Mouse (Mus musculus): ENCODE data around the gene Cyp2j9. TPM values are rescaled to one million over a fixed set of nuclear protein-coding genes. Genes with fewer than 3 reads are reported as not detected.

Gene Cyp2j9
- polyA plus RNA-seq, 1 experiment, result 0.56 TPM

DNA sequence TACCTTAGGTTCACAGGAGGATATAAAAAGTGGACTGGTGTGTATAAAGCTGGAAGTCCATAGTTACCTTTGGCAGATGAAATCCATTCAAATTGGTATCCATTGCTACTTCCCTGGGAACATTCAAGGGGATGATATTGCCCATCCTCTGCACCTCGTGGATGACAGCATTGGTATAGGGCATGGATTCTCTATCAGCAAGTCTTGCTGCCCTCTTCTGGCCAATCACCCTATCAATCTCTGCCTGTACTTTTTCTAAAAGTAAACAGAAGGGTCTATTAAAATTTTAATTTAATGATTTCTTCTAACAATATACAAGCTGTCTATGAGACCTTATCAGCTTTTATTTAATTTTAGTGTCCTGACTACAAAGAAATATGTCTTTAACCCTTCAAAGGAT is 65.6 kb downstream of the Cyp2j9 start:
- H3K36me3 ChIP-seq (ENCODE audit: control insufficient read depth, insufficient read depth, low read length), result no peaks in the 10 kb centered on the region
- no peak for TF ChIP-seq POLR2A (IDR thresholded peaks at IDR 0.05; ENCODE audit: low read depth, low read length)
- TF ChIP-seq CTCF (IDR thresholded peaks at IDR 0.05; ENCODE audit: extremely low read depth, insufficient read depth, insufficient read length, insufficient replicate concordance), result no peak
- no peak for DNase-seq (ENCODE audit: low read depth in 1 of 2, low spot score in 2 of 2)
- no peaks in the 10 kb centered on the region for H3K4me1 ChIP-seq (ENCODE audit: control insufficient read depth, insufficient read depth, insufficient read length)
- WGBS, result 20% methylated on average over 1 of the region's 1 CpGs
- no peaks in the 10 kb centered on the region for H3K27me3 ChIP-seq (ENCODE audit: control insufficient read depth, insufficient read depth, low read length)
- H3K4me3 ChIP-seq (ENCODE audit: extremely low read depth, insufficient read depth, insufficient read length), result no peak overlapping the region
- no peak overlapping the region for H3K27ac ChIP-seq (ENCODE audit: insufficient read depth, low read length)

DNA sequence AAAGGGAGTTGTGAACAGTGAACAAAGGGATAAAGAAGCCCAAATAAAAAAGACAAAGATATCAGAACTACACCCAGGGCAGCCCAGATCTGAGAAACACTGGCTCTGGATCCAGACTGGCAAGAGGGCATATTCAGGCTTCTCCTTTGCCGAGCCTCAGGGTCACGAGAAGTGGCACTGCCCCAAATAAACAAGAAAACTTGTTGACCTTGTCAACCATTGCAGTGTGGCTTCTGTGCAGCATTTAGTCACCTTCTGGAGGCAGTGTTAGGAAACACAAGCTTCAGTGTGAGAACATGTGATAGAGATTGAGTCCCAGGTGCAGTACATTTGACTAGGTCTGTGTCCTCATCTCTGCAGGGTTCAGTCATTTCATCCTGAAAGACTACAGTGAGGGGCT is 69.1 kb downstream of the Cyp2j9 start:
- no peak for DNase-seq (ENCODE audit: low read depth in 1 of 2, low spot score in 2 of 2)
- H3K4me1 ChIP-seq (ENCODE audit: control insufficient read depth, insufficient read depth, insufficient read length), result no peaks in the 10 kb centered on the region
- no peak overlapping the region for H3K27ac ChIP-seq (ENCODE audit: insufficient read depth, low read length)
- WGBS, result 82% methylated on average over 2 of the region's 2 CpGs
- no peak for TF ChIP-seq POLR2A (IDR thresholded peaks at IDR 0.05; ENCODE audit: low read depth, low read length)
- no peak for TF ChIP-seq CTCF (IDR thresholded peaks at IDR 0.05; ENCODE audit: extremely low read depth, insufficient read depth, insufficient read length, insufficient replicate concordance)
- no peak overlapping the region for H3K4me3 ChIP-seq (ENCODE audit: extremely low read depth, insufficient read depth, insufficient read length)
- no peaks in the 10 kb centered on the region for H3K27me3 ChIP-seq (ENCODE audit: control insufficient read depth, insufficient read depth, low read length)
- no peaks in the 10 kb centered on the region for H3K36me3 ChIP-seq (ENCODE audit: control insufficient read depth, insufficient read depth, low read length)

Other genes with a start within 250 kb of the Cyp2j9 start
- not detected in 2 replicates for gene Cyp2j11, start 242.9 kb downstream of the Cyp2j9 start, polyA plus RNA-seq (2012; rRNA removed)
- not detected in 2 replicates for gene Cyp2j8, start 84.2 kb downstream of the Cyp2j9 start, polyA plus RNA-seq (2012; rRNA removed)
- gene Cyp2j6, start 37.9 kb downstream of the Cyp2j9 start, polyA plus RNA-seq (2012; rRNA removed), result 0.36 and 0.42 TPM in 2 replicates
- not detected in 2 replicates for gene Cyp2j5, start 72.6 kb upstream of the Cyp2j9 start, polyA plus RNA-seq (2012; rRNA removed)
- gene Gm12695, start 193.6 kb upstream of the Cyp2j9 start, polyA plus RNA-seq (2012; rRNA removed), result not detected in 2 replicates

All from spleen, adult 2 months (tissue).